Mouse (Mus musculus): ENCODE data around the gene Dctd. TPM values are rescaled to one million over a fixed set of nuclear protein-coding genes. Genes with fewer than 3 reads are reported as not detected.

Dctd gene
- polyA plus RNA-seq, 1 experiment: not detected

DNA sequence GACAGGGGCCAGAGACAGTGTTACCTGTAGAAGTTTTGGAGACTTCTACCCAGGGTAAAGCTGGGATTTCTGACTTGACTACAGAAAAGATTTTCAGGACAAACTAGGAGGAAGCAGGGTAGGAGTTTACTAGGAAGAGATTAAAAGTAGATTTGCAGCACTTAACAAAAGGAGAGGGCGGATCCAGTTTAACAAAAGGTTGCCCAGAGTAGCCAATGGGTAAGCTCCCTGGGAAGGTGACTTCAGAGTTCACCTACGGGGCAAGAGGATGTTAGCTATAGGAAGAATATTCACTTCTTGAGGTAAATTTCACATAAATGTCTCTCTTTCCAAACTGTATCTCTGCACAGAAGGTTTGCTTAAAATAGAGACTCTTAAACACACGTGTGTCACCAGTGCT lies 103.7 kb downstream of the Dctd start:
- TF ChIP-seq POLR2A (IDR thresholded peaks at IDR 0.05; ENCODE audit: insufficient read depth, low read depth, low read length) (no peak), CTCF (IDR thresholded peaks at IDR 0.05; ENCODE audit: insufficient read depth, low read depth, low read length) (no peak)

More for the DNA sequence above, 103.7 kb downstream of the Dctd start:
- Histone ChIP-seq H3K4me1 (ENCODE audit: control insufficient read depth, insufficient read depth, low read length) (no peaks in the 10 kb centered on the region), H3K4me3 (ENCODE audit: insufficient read depth, low read depth, low read length) (no peak overlapping the region), H3K27ac (ENCODE audit: insufficient read depth, low read depth, low read length) (no peak overlapping the region)
- WGBS: 52% methylated on average over 3 of the region's 3 CpGs

Other genes with a start within 250 kb of the Dctd start
- not detected in 2 replicates for gene Wwc2, start 108.2 kb upstream of the Dctd start, polyA plus RNA-seq (2012; ENCODE audit: insufficient read depth, insufficient read length, low replicate concordance, missing spikeins)

Data from olfactory bulb, adult 2 months (tissue).